22 mouse cellular contexts compared by ENCODE assay signal in genomic region chr17:3466681-3467080, GRCm38 (mm10).
DNase-seq lines count a peak whose midpoint lies in the region; ATAC-seq and TF ChIP-seq lines count a peak whose summit lies in the region.
"Had no signal": no experiment of that assay in that cellular context is flagged by ENCODE, and none has a peak within 500 bp of the region (broad histone marks: within the 10 kb centered on the region; RNA-seq: fewer than 3 reads in every experiment).

No protein-coding gene starts in this region.

- no peak overlapping the region for H3K4me3 ChIP-seq in midbrain, embryonic 11.5 days (ENCODE audit: low read depth, low read length)
- H3K4me3 ChIP-seq in midbrain, embryonic 14.5 days (replicated peaks; ENCODE audit: low read depth, low read length) = no peak overlapping the region
- no peak overlapping the region for H3K4me3 ChIP-seq in embryonic fibroblast, embryonic 13.5 days (ENCODE audit: insufficient read depth, low read length)
- H3K4me3 ChIP-seq in kidney, adult 2 months (ENCODE audit: insufficient read depth, low read depth, low read length) = no peak overlapping the region
- H3K4me3 ChIP-seq: erythroblast, embryonic 14.5 days; forebrain, embryonic 10.5 days; forebrain, embryonic 12.5 days had no signal

- no peaks in the 10 kb centered on the region for H3K36me3 ChIP-seq in midbrain, embryonic 11.5 days (ENCODE audit: control insufficient read depth, insufficient read depth, low read length)
- no peaks in the 10 kb centered on the region for H3K36me3 ChIP-seq in midbrain, embryonic 14.5 days (ENCODE audit: control insufficient read depth, insufficient read depth, low read length)
- H3K36me3 ChIP-seq in kidney, adult 2 months (ENCODE audit: control insufficient read depth, insufficient read depth, low read length) = no peaks in the 10 kb centered on the region
- H3K36me3 ChIP-seq: forebrain, embryonic 10.5 days; forebrain, embryonic 12.5 days had no signal

- no peak for ATAC-seq in midbrain, embryonic 11.5 days (ENCODE audit: low FRiP score)
- ATAC-seq in midbrain, embryonic 14.5 days (ENCODE audit: low FRiP score, low TSS enrichment) = no peak
- ATAC-seq: activated CD4-positive, CD25-positive, alpha-beta regulatory T cell, adult 4 months; forebrain, embryonic 14.5 days; forebrain, embryonic 16.5 days had no signal

- 83% methylated on average over 3 of the region's 3 CpGs for WGBS in midbrain, embryonic 11.5 days
- 93% methylated on average over 3 of the region's 3 CpGs for WGBS in midbrain, embryonic 14.5 days
- 93% methylated on average over 3 of the region's 3 CpGs for WGBS in kidney, adult 2 months

- no peak overlapping the region for H3K27ac ChIP-seq in midbrain, embryonic 11.5 days (ENCODE audit: low read depth, low read length)
- no peak overlapping the region for H3K27ac ChIP-seq in midbrain, embryonic 14.5 days (replicated peaks; ENCODE audit: low read depth, low read length)
- H3K27ac ChIP-seq in embryonic fibroblast, embryonic 13.5 days (ENCODE audit: insufficient read depth, low read length) = peak overlapping the region; percentile 95
- H3K27ac ChIP-seq in kidney, adult 2 months (ENCODE audit: insufficient read depth, low read depth, low read length) = no peak overlapping the region
- H3K27ac ChIP-seq: forebrain, embryonic 10.5 days; forebrain, embryonic 12.5 days had no signal

- peak; percentile 62 for DNase-seq in midbrain, embryonic 11.5 days (ENCODE audit: low spot score, missing footprints)
- no peak for DNase-seq in midbrain, embryonic 14.5 days
- peak; percentile 57 for DNase-seq in NIH3T3 (ENCODE audit: low read depth)
- no peak for DNase-seq in T-cell, adult 2 months (ENCODE audit: low spot score)
- no peak for DNase-seq in urinary bladder, postnatal 25 days (ENCODE audit: low spot score)
- no peak for DNase-seq in kidney, adult 2 months
- DNase-seq: adrenal gland, adult 8-10 months; adrenal gland, postnatal 14 days; adrenal gland, postnatal 36 days; B cell, adult 2 months; cerebellum, adult 11-12 months; cerebellum, adult 2 months; cerebellum, adult 9-10 months; cerebellum, postnatal 10 days; cerebellum, postnatal 25 days had no signal

- H3K9ac ChIP-seq in midbrain, embryonic 11.5 days (ENCODE audit: low read length) = no peak overlapping the region
- no peak overlapping the region for H3K9ac ChIP-seq in midbrain, embryonic 14.5 days (replicated peaks; ENCODE audit: low read length)
- H3K9ac ChIP-seq: forebrain, embryonic 12.5 days had no signal

- H3K9me3 ChIP-seq in midbrain, embryonic 11.5 days (ENCODE audit: control insufficient read depth, low read length) = no peaks in the 10 kb centered on the region
- no peaks in the 10 kb centered on the region for H3K9me3 ChIP-seq in midbrain, embryonic 14.5 days (ENCODE audit: control insufficient read depth, low read length)
- H3K9me3 ChIP-seq: forebrain, embryonic 10.5 days; forebrain, embryonic 12.5 days had no signal

- no peak overlapping the region for H3K4me2 ChIP-seq in midbrain, embryonic 11.5 days
- H3K4me2 ChIP-seq in midbrain, embryonic 14.5 days (ENCODE audit: low read length) = no peak overlapping the region
- H3K4me2 ChIP-seq: forebrain, embryonic 12.5 days had no signal

- no peak for TF ChIP-seq POLR2A in embryonic fibroblast, embryonic 13.5 days (IDR thresholded peaks at IDR 0.05; ENCODE audit: low read depth, low read length)
- TF ChIP-seq POLR2A in kidney, adult 2 months (IDR thresholded peaks at IDR 0.05; ENCODE audit: low read depth, low read length) = no peak

- H3K27me3 ChIP-seq in midbrain, embryonic 11.5 days (ENCODE audit: control insufficient read depth, insufficient read depth, low read length) = no peaks in the 10 kb centered on the region
- no peaks in the 10 kb centered on the region for H3K27me3 ChIP-seq in midbrain, embryonic 14.5 days (ENCODE audit: control insufficient read depth, insufficient read depth, low read length)
- no peaks in the 10 kb centered on the region for H3K27me3 ChIP-seq in kidney, adult 2 months (replicated peaks; ENCODE audit: control insufficient read depth, insufficient read depth, low read length)
- H3K27me3 ChIP-seq: forebrain, embryonic 12.5 days had no signal

- peaks cover 4% of the 10 kb centered on the region; the same call in 1 of the 2 replicates for H3K4me1 ChIP-seq in midbrain, embryonic 11.5 days (ENCODE audit: control insufficient read depth, insufficient read depth, low read length)
- H3K4me1 ChIP-seq in midbrain, embryonic 14.5 days (ENCODE audit: control insufficient read depth, insufficient read depth, low read length) = peaks cover 4% of the 10 kb centered on the region; the same call in 1 of the 2 replicates
- peaks cover 20% of the 10 kb centered on the region for H3K4me1 ChIP-seq in embryonic fibroblast, embryonic 13.5 days (ENCODE audit: control insufficient read depth, insufficient read depth, low read length)
- no peaks in the 10 kb centered on the region for H3K4me1 ChIP-seq in kidney, adult 2 months (ENCODE audit: control insufficient read depth, insufficient read depth, low read length)

- TF ChIP-seq CTCF in embryonic fibroblast, embryonic 13.5 days (IDR thresholded peaks at IDR 0.05; ENCODE audit: borderline replicate concordance, insufficient read depth, low read length) = no peak
- TF ChIP-seq CTCF in kidney, adult 2 months (conservative IDR thresholded peaks at IDR 0.05; ENCODE audit: insufficient read depth, insufficient read length, low read depth, low read length) = no peak

Comparison
In these comparisons a context has a peak if more than half of its experiments do, and no peak if none do; other contexts are left out.
1. DNase-seq: peak in midbrain, embryonic 11.5 days (single experiment) and NIH3T3 (single experiment); none in midbrain, embryonic 14.5 days (single experiment), T-cell, adult 2 months (single experiment), urinary bladder, postnatal 25 days (single experiment) and kidney, adult 2 months (single experiment).